Mouse (Mus musculus): ENCODE measurements around the gene Ehd1. TPM values are rescaled to one million over a fixed set of nuclear protein-coding genes. Genes with fewer than 3 reads are reported as not detected.

Gene Ehd1
- 10 to 100 TPM; 80.2 to 82.3 TPM for total RNA-seq (2021)
- long read RNA-seq, experiment 1, transcript Ehd1-201 (5 exons, 3,353 nt): major isoform, 72 of 82 reads
- long read RNA-seq, experiment 1, partial matches to known transcripts: 9 of 82 reads
- long read RNA-seq, experiment 1, other reads (novel, unspliced or antisense): 1 of 82 reads
- long read RNA-seq, experiment 2, transcript Ehd1-201 (5 exons, 3,353 nt): major isoform, 92 of 102 reads
- long read RNA-seq, experiment 2, partial matches to known transcripts: 1 of 102 reads
- long read RNA-seq, experiment 2, other reads (novel, unspliced or antisense): 8 of 102 reads

- peak within 1 kb of the TSS; percentile 93 for H3K4me3 ChIP-seq
- peak; percentile 97 for DNase-seq (ENCODE audit: low spot score in 2 of 2)
- peak within 1 kb of the TSS; percentile 86 for H3K27ac ChIP-seq
- TF ChIP-seq CTCF (conservative IDR thresholded peaks at IDR 0.05): peak; percentile 82
Observed at GRCm38 (mm10) chr19:6276426-6277421, at the start of gene Ehd1. Gene Ehd1 (plus strand): TSS chr19:6276725.

- no peak for TF ChIP-seq CTCF (conservative IDR thresholded peaks at IDR 0.05)
- H3K4me3 ChIP-seq: no peak overlapping the region
- DNase-seq (ENCODE audit: low spot score in 2 of 2): no peak
- H3K27ac ChIP-seq: no peak overlapping the region
Observed at GRCm38 (mm10) chr19:6226763-6227162, 49.8 kb upstream of the Ehd1 start.

- no peak for TF ChIP-seq CTCF (conservative IDR thresholded peaks at IDR 0.05)
- Histone ChIP-seq H3K4me3 (no peak overlapping the region), H3K27ac (no peak overlapping the region)
- no peak for DNase-seq (ENCODE audit: low spot score in 2 of 2)
Observed at GRCm38 (mm10) chr19:6227864-6228263, 48.7 kb upstream of the Ehd1 start.

- no peak for TF ChIP-seq CTCF (conservative IDR thresholded peaks at IDR 0.05)
- DNase-seq (ENCODE audit: low spot score in 2 of 2): no peak
- Histone ChIP-seq H3K27ac (no peak overlapping the region), H3K4me3 (no peak overlapping the region)
Observed at GRCm38 (mm10) chr19:6230411-6230810, 46.1 kb upstream of the Ehd1 start.

- H3K4me3 ChIP-seq: no peak overlapping the region
- no peak for DNase-seq (ENCODE audit: low spot score in 2 of 2)
- H3K27ac ChIP-seq: no peak overlapping the region
- no peak for TF ChIP-seq CTCF (conservative IDR thresholded peaks at IDR 0.05)
Observed at GRCm38 (mm10) chr19:6231036-6231435, 45.5 kb upstream of the Ehd1 start.

- Histone ChIP-seq H3K4me3 (no peak overlapping the region; the same call in 1 of the 2 replicates), H3K27ac (no peak overlapping the region)
- no peak for DNase-seq (ENCODE audit: low spot score in 2 of 2)
- no peak for TF ChIP-seq CTCF (conservative IDR thresholded peaks at IDR 0.05)
Observed at GRCm38 (mm10) chr19:6233647-6234046, 42.9 kb upstream of the Ehd1 start.

GRCm38 (mm10) chr19:6234337-6235083 lies 42.0 kb upstream of the Ehd1 start:
- H3K27ac ChIP-seq: peak overlapping the region; percentile 99
- no peak for TF ChIP-seq CTCF (conservative IDR thresholded peaks at IDR 0.05)

GRCm38 (mm10) chr19:6235084-6236052 lies 41.2 kb upstream of the Ehd1 start, which contains the start of gene Ppp2r5b:
Gene Ppp2r5b (minus strand): TSS chr19:6235872.
- TF ChIP-seq CTCF (conservative IDR thresholded peaks at IDR 0.05): peak; percentile 81
- DNase-seq (ENCODE audit: low spot score in 2 of 2): peak; percentile 96
- Histone ChIP-seq H3K4me3 (peak within 1 kb of the TSS; percentile 89), H3K27ac (peak within 1 kb of the TSS; percentile 99)

More at GRCm38 (mm10) chr19:6234337-6235083, 42.0 kb upstream of the Ehd1 start:
- H3K4me3 ChIP-seq: peak overlapping the region; percentile 89
- no peak for DNase-seq (ENCODE audit: low spot score in 2 of 2)

GRCm38 (mm10) chr19:6236053-6236441 lies 40.5 kb upstream of the Ehd1 start:
- DNase-seq (ENCODE audit: low spot score in 2 of 2): peak; percentile 91 to 94
- TF ChIP-seq CTCF (conservative IDR thresholded peaks at IDR 0.05): no peak
- Histone ChIP-seq H3K4me3 (peak overlapping the region; percentile 89), H3K27ac (peak overlapping the region; percentile 99)

- Histone ChIP-seq H3K4me3 (no peak overlapping the region), H3K27ac (peak overlapping the region; percentile 99; the same call in 1 of the 2 replicates)
- no peak for TF ChIP-seq CTCF (conservative IDR thresholded peaks at IDR 0.05)
- DNase-seq (ENCODE audit: low spot score in 2 of 2): no peak
Observed at GRCm38 (mm10) chr19:6236842-6237241, 39.7 kb upstream of the Ehd1 start.

GRCm38 (mm10) chr19:6238740-6239139 lies 37.8 kb upstream of the Ehd1 start:
- Histone ChIP-seq H3K4me3 (no peak overlapping the region), H3K27ac (no peak overlapping the region)
- no peak for DNase-seq (ENCODE audit: low spot score in 2 of 2)
- TF ChIP-seq CTCF (conservative IDR thresholded peaks at IDR 0.05): no peak

Measured in layer of hippocampus, adult 2 months (tissue).